Mouse (Mus musculus): Measurements from ENCODE around the gene Per3. TPM values are rescaled to one million over a fixed set of nuclear protein-coding genes. Genes with fewer than 3 reads are reported as not detected.

Gene Per3
- polyA plus RNA-seq, 1 experiment from 2014 or later, result 5.7 TPM

GRCm38 (mm10) chr4:151059566-151059965, 15.1 kb upstream of the Per3 start:
- no peaks in the 10 kb centered on the region for H3K9me3 ChIP-seq (replicated peaks)
- 97% methylated on average over 4 of the region's 4 CpGs for WGBS
- H3K9ac ChIP-seq, result no peak overlapping the region
- H3K36me3 ChIP-seq, result peaks cover 6% of the 10 kb centered on the region; the same call in 1 of the 2 replicates
- ATAC-seq (replicated peaks; ENCODE audit: insufficient number of reproducible peaks, insufficient read depth, low FRiP score, low read depth), result no peak
- H3K27me3 ChIP-seq, result no peaks in the 10 kb centered on the region
- H3K4me2 ChIP-seq, result no peak overlapping the region
- H3K4me3 ChIP-seq, result no peak overlapping the region
- peaks cover 12% of the 10 kb centered on the region; the same call in 1 of the 2 replicates for H3K4me1 ChIP-seq (replicated peaks)
- H3K27ac ChIP-seq, result no peak overlapping the region

GRCm38 (mm10) chr4:151058634-151059033, 14.2 kb upstream of the Per3 start:
- peak overlapping the region; percentile 85; the same call in 1 of the 2 replicates for H3K4me3 ChIP-seq
- H3K9me3 ChIP-seq (replicated peaks), result no peaks in the 10 kb centered on the region
- H3K27ac ChIP-seq, result peak overlapping the region; percentile 73
- peak overlapping the region; percentile 68 for H3K4me2 ChIP-seq
- peaks cover 14% of the 10 kb centered on the region for H3K36me3 ChIP-seq
- H3K9ac ChIP-seq, result peak overlapping the region; percentile 48
- no peaks in the 10 kb centered on the region for H3K27me3 ChIP-seq
- H3K4me1 ChIP-seq (replicated peaks), result peaks cover 12% of the 10 kb centered on the region; the same call in 1 of the 2 replicates
- no peak for ATAC-seq (replicated peaks; ENCODE audit: insufficient number of reproducible peaks, insufficient read depth, low FRiP score, low read depth)
- 78% methylated on average over 4 of the region's 4 CpGs for WGBS

- Histone ChIP-seq H3K9ac (peak within 1 kb of the TSS; percentile 84), H3K36me3 (peaks cover 16% of the 10 kb centered on the region), H3K4me2 (peak within 1 kb of the TSS; percentile 71), H3K27me3 (no peaks in the 10 kb centered on the region), H3K4me1 (replicated peaks) (peaks cover 12% of the 10 kb centered on the region; the same call in 1 of the 2 replicates), H3K4me3 (peak within 1 kb of the TSS; percentile 85), H3K9me3 (replicated peaks) (no peaks in the 10 kb centered on the region), H3K27ac (peak within 1 kb of the TSS; percentile 95)
- ATAC-seq (replicated peaks; ENCODE audit: insufficient number of reproducible peaks, insufficient read depth, low FRiP score, low read depth), result peak; percentile 99
- WGBS, result under 1% methylated on average over 113 of the region's 114 CpGs
Measured at GRCm38 (mm10) chr4:151057347-151058321, 13.2 kb upstream of the Per3 start, which contains the start of gene Vamp3. Vamp3 (minus strand) TSS chr4:151057963.

- no peaks in the 10 kb centered on the region for H3K9me3 ChIP-seq (replicated peaks)
- H3K4me1 ChIP-seq (replicated peaks), result no peaks in the 10 kb centered on the region; the same call in 1 of the 2 replicates
- H3K27ac ChIP-seq, result no peak overlapping the region
- WGBS, result 79% methylated on average over 1 of the region's 1 CpGs
- H3K9ac ChIP-seq, result no peak overlapping the region
- no peaks in the 10 kb centered on the region for H3K27me3 ChIP-seq
- ATAC-seq (replicated peaks; ENCODE audit: insufficient number of reproducible peaks, insufficient read depth, low FRiP score, low read depth), result no peak
- H3K36me3 ChIP-seq, result peaks cover 48% of the 10 kb centered on the region
- no peak overlapping the region for H3K4me3 ChIP-seq
- no peak overlapping the region for H3K4me2 ChIP-seq
Measured at GRCm38 (mm10) chr4:151051162-151051561, 6.7 kb upstream of the Per3 start.

- H3K9me3 ChIP-seq (replicated peaks), result no peaks in the 10 kb centered on the region
- no peak overlapping the region for H3K4me3 ChIP-seq
- H3K9ac ChIP-seq, result no peak overlapping the region
- H3K4me1 ChIP-seq (replicated peaks), result peaks cover 19% of the 10 kb centered on the region
- H3K27ac ChIP-seq, result no peak overlapping the region
- peaks cover 36% of the 10 kb centered on the region; the same call in 1 of the 2 replicates for H3K36me3 ChIP-seq
- no peak overlapping the region for H3K4me2 ChIP-seq
- 78% methylated on average over 3 of the region's 3 CpGs for WGBS
- no peaks in the 10 kb centered on the region for H3K27me3 ChIP-seq
- no peak for ATAC-seq (replicated peaks; ENCODE audit: insufficient number of reproducible peaks, insufficient read depth, low FRiP score, low read depth)
Measured at GRCm38 (mm10) chr4:151046524-151046923, 2.1 kb upstream of the Per3 start.

- peaks cover 31% of the 10 kb centered on the region; the same call in 1 of the 2 replicates for H3K36me3 ChIP-seq
- peak overlapping the region; percentile 35; the same call in 1 of the 2 replicates for H3K9ac ChIP-seq
- H3K4me2 ChIP-seq, result peak overlapping the region; percentile 99
- ATAC-seq (replicated peaks; ENCODE audit: insufficient number of reproducible peaks, insufficient read depth, low FRiP score, low read depth), result no peak
- peak overlapping the region; percentile 20; the same call in 1 of the 2 replicates for H3K27ac ChIP-seq
- peaks cover 24% of the 10 kb centered on the region for H3K4me1 ChIP-seq (replicated peaks)
- 5% methylated on average over 21 of the region's 21 CpGs for WGBS
- H3K4me3 ChIP-seq, result peak overlapping the region; percentile 59
- no peaks in the 10 kb centered on the region for H3K27me3 ChIP-seq
- H3K9me3 ChIP-seq (replicated peaks), result no peaks in the 10 kb centered on the region
Measured at GRCm38 (mm10) chr4:151044944-151045570, 592 bp upstream of the Per3 start.

GRCm38 (mm10) chr4:151043281-151043680, 1.2 kb downstream of the Per3 start:
- Histone ChIP-seq H3K9ac (peak overlapping the region; percentile 64), H3K4me3 (peak overlapping the region; percentile 59), H3K9me3 (replicated peaks) (no peaks in the 10 kb centered on the region), H3K4me2 (peak overlapping the region; percentile 99), H3K4me1 (replicated peaks) (peaks cover 24% of the 10 kb centered on the region), H3K36me3 (peaks cover 18% of the 10 kb centered on the region; the same call in 1 of the 2 replicates), H3K27me3 (no peaks in the 10 kb centered on the region), H3K27ac (no peak overlapping the region)
- no peak for ATAC-seq (replicated peaks; ENCODE audit: insufficient number of reproducible peaks, insufficient read depth, low FRiP score, low read depth)
- WGBS, result 49% methylated on average over 5 of the region's 5 CpGs

- no peaks in the 10 kb centered on the region for H3K9me3 ChIP-seq (replicated peaks)
- H3K9ac ChIP-seq, result no peak overlapping the region
- no peak for ATAC-seq (replicated peaks; ENCODE audit: insufficient number of reproducible peaks, insufficient read depth, low FRiP score, low read depth)
- 59% methylated on average over 5 of the region's 5 CpGs for WGBS
- H3K4me2 ChIP-seq, result peak overlapping the region; percentile 20
- H3K36me3 ChIP-seq, result peaks cover 6% of the 10 kb centered on the region; the same call in 1 of the 2 replicates
- no peak overlapping the region for H3K4me3 ChIP-seq
- H3K4me1 ChIP-seq (replicated peaks), result peaks cover 24% of the 10 kb centered on the region
- no peak overlapping the region for H3K27ac ChIP-seq
- H3K27me3 ChIP-seq, result no peaks in the 10 kb centered on the region
Measured at GRCm38 (mm10) chr4:151041506-151041905, 3.0 kb downstream of the Per3 start.

GRCm38 (mm10) chr4:151037800-151038199, 6.7 kb downstream of the Per3 start:
- peaks cover 3% of the 10 kb centered on the region; the same call in 1 of the 2 replicates for H3K36me3 ChIP-seq
- H3K4me2 ChIP-seq, result no peak overlapping the region
- H3K4me3 ChIP-seq, result no peak overlapping the region
- H3K9me3 ChIP-seq (replicated peaks), result no peaks in the 10 kb centered on the region
- peaks cover 7% of the 10 kb centered on the region for H3K4me1 ChIP-seq (replicated peaks)
- WGBS, result 84% methylated on average over 11 of the region's 11 CpGs
- H3K9ac ChIP-seq, result no peak overlapping the region
- no peak for ATAC-seq (replicated peaks; ENCODE audit: insufficient number of reproducible peaks, insufficient read depth, low FRiP score, low read depth)
- H3K27me3 ChIP-seq, result no peaks in the 10 kb centered on the region
- H3K27ac ChIP-seq, result no peak overlapping the region

- Histone ChIP-seq H3K27ac (no peak overlapping the region), H3K4me2 (no peak overlapping the region), H3K36me3 (peaks cover 3% of the 10 kb centered on the region; the same call in 1 of the 2 replicates), H3K4me3 (no peak overlapping the region), H3K27me3 (no peaks in the 10 kb centered on the region), H3K4me1 (replicated peaks) (peaks cover 5% of the 10 kb centered on the region), H3K9ac (no peak overlapping the region), H3K9me3 (replicated peaks) (no peaks in the 10 kb centered on the region)
- WGBS, result 78% methylated on average over 7 of the region's 7 CpGs
- ATAC-seq (replicated peaks; ENCODE audit: insufficient number of reproducible peaks, insufficient read depth, low FRiP score, low read depth), result no peak
Measured at GRCm38 (mm10) chr4:151036521-151036920, 7.9 kb downstream of the Per3 start.

- H3K4me3 ChIP-seq, result no peak overlapping the region
- H3K27me3 ChIP-seq, result no peaks in the 10 kb centered on the region
- H3K27ac ChIP-seq, result no peak overlapping the region
- no peaks in the 10 kb centered on the region for H3K9me3 ChIP-seq (replicated peaks)
- WGBS, result 43% methylated on average over 6 of the region's 6 CpGs
- ATAC-seq (replicated peaks; ENCODE audit: insufficient number of reproducible peaks, insufficient read depth, low FRiP score, low read depth), result no peak
- no peak overlapping the region for H3K4me2 ChIP-seq
- no peaks in the 10 kb centered on the region for H3K4me1 ChIP-seq (replicated peaks)
- no peak overlapping the region for H3K9ac ChIP-seq
- peaks cover 8% of the 10 kb centered on the region for H3K36me3 ChIP-seq
Measured at GRCm38 (mm10) chr4:151027001-151027400, 17.5 kb downstream of the Per3 start.

All from heart, embryonic 15.5 days (tissue).